Mouse (Mus musculus): Measurements from ENCODE around the gene Zxdc. TPM values are rescaled to one million over a fixed set of nuclear protein-coding genes. Genes with fewer than 3 reads are reported as not detected.

The Zxdc gene
- total RNA-seq, 2 experiments from 2014 or later = 3.1 to 4.5 TPM

GRCm38 (mm10) chr6:90446883-90447282, 77.6 kb downstream of the Zxdc start:
- no peak for ATAC-seq (replicated peaks; ENCODE audit: low FRiP score, poor library complexity, severe bottlenecking)

- ATAC-seq (replicated peaks; ENCODE audit: low FRiP score, poor library complexity, severe bottlenecking) = no peak
These were observed 80.9 kb downstream of the Zxdc start for GRCm38 (mm10) chr6:90450179-90450578.

- no peak for ATAC-seq (replicated peaks; ENCODE audit: low FRiP score, poor library complexity, severe bottlenecking)
These were observed 81.4 kb downstream of the Zxdc start for GRCm38 (mm10) chr6:90450697-90451096.

GRCm38 (mm10) chr6:90451512-90451911, 82.2 kb downstream of the Zxdc start:
- ATAC-seq (replicated peaks; ENCODE audit: low FRiP score, poor library complexity, severe bottlenecking) = no peak

- no peak for ATAC-seq (replicated peaks; ENCODE audit: low FRiP score, poor library complexity, severe bottlenecking)
These were observed 83.3 kb downstream of the Zxdc start for GRCm38 (mm10) chr6:90452603-90453002.

Other genes starting within 250 kb of the Zxdc start
- gene Vmn1r51, start 246.9 kb upstream of the Zxdc start, total RNA-seq (2015; ENCODE audit: low replicate concordance) = not detected in 2 replicates
- not detected in 2 replicates for gene Vmn1r51, start 246.9 kb upstream of the Zxdc start, total RNA-seq (2017; ENCODE audit: low replicate concordance)
- not detected in 2 replicates for gene Vmn1r52, start 194.7 kb upstream of the Zxdc start, total RNA-seq (2015; ENCODE audit: low replicate concordance)
- not detected in 2 replicates for gene Vmn1r52, start 194.7 kb upstream of the Zxdc start, total RNA-seq (2017; ENCODE audit: low replicate concordance)
- not detected in 2 replicates for gene V1ra8, start 166.7 kb upstream of the Zxdc start, total RNA-seq (2015; ENCODE audit: low replicate concordance)
- not detected in 2 replicates for gene V1ra8, start 166.7 kb upstream of the Zxdc start, total RNA-seq (2017; ENCODE audit: low replicate concordance)
- gene Vmn1r53, start 145.1 kb upstream of the Zxdc start, total RNA-seq (2015; ENCODE audit: low replicate concordance) = not detected in 2 replicates
- not detected in 2 replicates for gene Vmn1r53, start 145.1 kb upstream of the Zxdc start, total RNA-seq (2017; ENCODE audit: low replicate concordance)
- not detected in 2 replicates for gene Vmn1r54, start 123.2 kb upstream of the Zxdc start, total RNA-seq (2015; ENCODE audit: low replicate concordance)
- not detected in 2 replicates for gene Vmn1r54, start 123.2 kb upstream of the Zxdc start, total RNA-seq (2017; ENCODE audit: low replicate concordance)
- gene BC048671, start 68.3 kb upstream of the Zxdc start, total RNA-seq (2015; ENCODE audit: low replicate concordance) = not detected in 2 replicates
- gene BC048671, start 68.3 kb upstream of the Zxdc start, total RNA-seq (2017; ENCODE audit: low replicate concordance) = not detected in 2 replicates
- 3.6 and 10.6 TPM in 2 replicates for gene Chst13, start 44.3 kb upstream of the Zxdc start, total RNA-seq (2015; ENCODE audit: low replicate concordance)
- 1.4 and 4.7 TPM in 2 replicates for gene Chst13, start 44.3 kb upstream of the Zxdc start, total RNA-seq (2017; ENCODE audit: low replicate concordance)
- gene Uroc1, start 36.2 kb upstream of the Zxdc start, total RNA-seq (2015; ENCODE audit: low replicate concordance) = not detected in 2 replicates
- gene Uroc1, start 36.2 kb upstream of the Zxdc start, total RNA-seq (2017; ENCODE audit: low replicate concordance) = not detected in 2 replicates
- gene Cfap100, start 59.3 kb downstream of the Zxdc start, total RNA-seq (2015; ENCODE audit: low replicate concordance) = not detected in 2 replicates
- gene Cfap100, start 59.3 kb downstream of the Zxdc start, total RNA-seq (2017; ENCODE audit: low replicate concordance) = not detected in 2 replicates
- gene Klf15, start 93.1 kb downstream of the Zxdc start, total RNA-seq (2015; ENCODE audit: low replicate concordance) = not detected in 2 replicates
- 0.42 and 0.43 TPM in 2 replicates for gene Klf15, start 93.1 kb downstream of the Zxdc start, total RNA-seq (2017; ENCODE audit: low replicate concordance)
- not detected in 2 replicates for gene Aldh1l1, start 116.9 kb downstream of the Zxdc start, total RNA-seq (2015; ENCODE audit: low replicate concordance)
- 1.2 TPM in 1 of 2 replicates, not detected in the other for gene Aldh1l1, start 116.9 kb downstream of the Zxdc start, total RNA-seq (2017; ENCODE audit: low replicate concordance)
- 1.3 and 1.5 TPM in 2 replicates for gene Slc41a3, start 235.2 kb downstream of the Zxdc start, total RNA-seq (2015; ENCODE audit: low replicate concordance)
- gene Slc41a3, start 235.2 kb downstream of the Zxdc start, total RNA-seq (2017; ENCODE audit: low replicate concordance) = 1.8 and 2.7 TPM in 2 replicates